Mouse (Mus musculus): ENCODE measurements around the gene Tmem43.

Gene Tmem43

DNA sequence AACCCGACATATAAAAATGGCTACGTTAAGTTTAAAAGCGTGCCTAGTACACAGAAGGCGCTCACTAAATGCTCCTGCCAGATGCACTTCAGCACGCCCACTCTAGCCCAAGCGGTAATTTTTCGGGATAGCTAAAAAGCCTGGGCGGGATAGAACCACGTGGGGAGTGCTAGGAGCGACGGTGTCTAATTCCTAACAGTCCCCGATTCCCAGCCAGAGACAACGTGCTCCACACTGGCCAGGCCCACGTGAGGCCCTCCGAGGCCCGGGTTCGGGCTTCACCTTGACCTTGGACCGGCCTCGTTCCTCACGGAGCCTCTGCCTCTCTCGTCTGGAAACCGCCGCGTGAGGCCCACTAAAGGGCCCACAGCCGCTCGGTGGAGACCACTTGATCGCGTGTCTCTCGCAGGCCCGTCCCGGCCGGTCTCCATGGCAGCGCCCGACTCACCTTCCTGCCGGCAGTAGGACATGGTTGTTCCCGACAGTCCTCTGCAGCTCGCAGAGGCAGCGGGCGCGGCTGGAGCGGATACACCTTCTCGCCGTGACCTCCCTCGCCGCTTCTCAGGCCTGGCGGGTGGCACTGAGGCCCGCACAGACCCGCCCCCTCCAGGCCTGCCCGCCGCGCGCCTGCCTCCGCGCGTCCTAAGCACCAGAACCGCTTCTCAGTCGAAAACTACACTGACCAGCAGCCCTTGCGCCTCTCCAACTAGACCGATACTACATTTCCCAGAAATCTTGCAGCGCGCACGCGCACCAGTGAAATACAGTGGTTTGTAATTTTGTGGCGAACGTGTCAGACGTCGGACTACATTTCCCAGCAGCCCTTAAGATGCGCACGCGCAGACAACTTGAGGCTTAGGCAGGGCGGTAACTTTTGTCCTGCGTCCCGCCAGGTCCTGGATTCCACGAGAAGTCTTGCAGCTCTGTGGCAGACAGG, at the start of gene Tmem43, which contains the start of gene Chchd4:
Gene Tmem43, plus strand, starts transcription at position 836 of the 937 bp plus-strand sequence.
Gene Chchd4, minus strand, starts transcription at position 679 of the 937 bp plus-strand sequence.
- under 1% methylated on average over 74 of the region's 74 CpGs for WGBS

DNA sequence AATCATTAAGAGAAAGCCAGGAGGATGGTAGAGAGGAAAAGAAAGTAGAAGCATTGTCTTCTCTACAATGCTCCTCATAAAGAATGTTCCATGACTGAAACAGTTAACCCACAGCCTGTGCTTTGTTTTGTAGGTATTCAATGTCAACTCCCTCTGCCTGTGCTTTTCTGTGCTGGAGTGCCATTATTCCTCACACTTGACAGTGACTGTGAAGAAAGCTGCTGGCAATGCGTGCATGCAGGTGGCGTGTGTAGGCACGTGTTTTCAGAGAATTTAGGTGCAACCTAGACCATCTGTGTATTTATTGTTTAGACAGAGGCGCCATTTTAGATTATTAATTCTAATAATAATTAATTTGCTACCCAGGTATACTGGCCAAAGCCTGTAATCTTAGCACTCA, 49.4 kb upstream of the Tmem43 start:
- 63% methylated on average over 4 of the region's 4 CpGs for WGBS

DNA sequence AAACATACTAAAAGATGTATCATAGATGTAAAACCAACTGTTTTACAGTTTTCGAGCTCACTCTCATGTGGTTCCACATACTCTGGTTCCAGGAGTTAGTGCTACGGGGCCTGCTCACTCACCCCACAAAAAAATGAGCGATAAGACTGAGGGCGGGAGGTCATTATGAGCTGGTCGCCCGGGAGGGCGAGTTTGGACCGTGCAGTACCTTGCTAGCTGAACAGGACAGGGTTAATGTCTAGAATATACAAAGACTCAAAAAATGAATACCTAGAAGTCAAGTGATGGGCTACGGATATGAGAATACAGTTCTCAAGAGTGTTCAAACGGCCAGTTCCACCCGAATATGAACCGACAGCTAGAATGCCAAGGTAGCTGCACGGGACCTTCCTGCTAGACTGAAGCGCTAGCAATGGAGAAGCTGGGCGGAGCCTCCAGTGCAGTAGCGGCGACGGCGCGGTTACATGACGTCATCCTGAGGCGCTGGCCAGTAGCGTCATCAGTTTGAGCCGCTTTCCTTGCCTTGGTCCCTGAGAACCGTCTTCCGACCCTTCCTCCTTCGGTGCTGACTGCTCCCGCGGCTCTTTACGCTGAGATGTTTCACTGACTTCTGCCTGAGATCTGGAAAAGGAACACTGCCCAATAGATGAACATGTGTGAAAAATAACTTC, 32.9 kb upstream of the Tmem43 start:
- WGBS = 2% methylated on average over 30 of the region's 30 CpGs

DNA sequence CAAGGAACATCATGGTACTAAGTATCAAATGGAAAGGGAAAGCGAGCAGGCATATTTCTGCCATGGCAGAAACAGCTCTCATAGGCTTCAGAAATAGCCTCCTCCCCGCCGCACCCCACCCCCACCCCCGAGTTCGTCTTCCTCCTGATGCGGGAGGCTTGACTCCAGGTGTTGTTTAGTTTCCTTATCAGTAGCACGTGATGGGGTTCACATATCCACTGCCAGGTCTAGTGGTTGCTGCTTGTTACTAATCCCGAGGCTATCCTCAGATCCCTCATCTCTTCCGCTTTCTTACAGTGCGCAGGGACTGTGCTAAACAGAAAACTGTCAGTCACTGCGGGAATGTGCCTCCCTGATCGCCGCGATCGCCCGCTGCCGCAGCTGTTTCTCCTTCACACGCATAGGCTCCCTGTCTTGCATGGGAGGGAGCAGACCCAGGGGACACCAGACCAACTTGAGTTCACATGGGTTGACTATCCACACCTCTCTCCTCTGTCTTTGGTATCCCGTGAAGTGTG, 32.3 kb upstream of the Tmem43 start:
- WGBS = 3% methylated on average over 19 of the region's 19 CpGs

DNA sequence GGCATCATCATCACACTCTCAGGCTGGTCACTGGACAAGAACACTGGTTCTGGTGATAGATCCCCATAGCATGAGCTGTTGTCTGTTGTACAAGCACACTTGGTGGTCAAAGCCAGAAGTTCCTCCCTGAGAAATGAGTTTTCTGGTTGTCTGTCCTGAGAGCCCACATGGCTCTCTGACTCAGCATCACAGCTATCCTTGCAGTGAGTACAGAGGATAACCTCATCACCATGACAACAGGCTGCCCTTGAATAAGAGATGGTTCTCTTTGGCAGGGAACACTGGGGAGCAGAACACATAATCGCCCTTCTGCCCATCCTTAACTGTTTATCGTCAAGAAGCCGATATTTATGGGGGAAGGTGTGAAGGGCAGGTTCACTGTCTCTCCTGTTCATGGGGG, 28.2 kb upstream of the Tmem43 start:
- 75% methylated on average over 3 of the region's 3 CpGs for WGBS

DNA sequence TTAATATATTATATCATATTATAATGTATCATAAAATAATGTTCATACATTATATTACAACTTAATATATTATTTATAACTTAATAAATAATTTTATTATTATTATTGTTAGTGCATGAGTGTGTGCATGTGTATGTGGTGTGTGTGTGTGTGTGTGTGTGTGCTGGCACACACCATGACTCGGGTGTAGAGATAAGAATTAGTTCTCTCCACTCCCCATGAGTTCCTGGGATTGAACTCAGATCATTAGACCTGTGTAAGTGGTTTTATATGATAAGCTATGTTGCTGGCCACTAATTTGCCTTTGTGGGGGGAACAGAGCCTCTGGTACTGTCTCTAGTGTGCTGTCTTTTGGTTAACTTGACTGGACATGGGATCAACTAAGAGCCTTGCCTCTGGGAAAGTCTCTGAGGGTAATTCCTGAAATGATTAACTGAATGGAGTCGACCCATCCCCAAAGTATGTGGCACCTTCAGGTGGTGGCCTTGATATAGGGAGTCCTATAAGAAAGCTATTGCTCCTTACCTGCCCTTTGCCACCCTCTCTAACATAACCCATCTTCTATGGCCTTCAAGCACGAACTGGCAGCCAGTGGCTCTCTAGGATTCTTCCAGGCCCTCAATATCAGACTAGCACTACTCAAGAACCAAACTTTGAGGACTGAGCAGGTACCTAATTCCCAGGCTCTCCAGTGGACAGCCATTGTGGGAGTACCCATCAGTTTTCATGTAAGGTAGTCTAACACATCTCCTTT, 23.9 kb upstream of the Tmem43 start:
- 59% methylated on average over 3 of the region's 3 CpGs for WGBS

DNA sequence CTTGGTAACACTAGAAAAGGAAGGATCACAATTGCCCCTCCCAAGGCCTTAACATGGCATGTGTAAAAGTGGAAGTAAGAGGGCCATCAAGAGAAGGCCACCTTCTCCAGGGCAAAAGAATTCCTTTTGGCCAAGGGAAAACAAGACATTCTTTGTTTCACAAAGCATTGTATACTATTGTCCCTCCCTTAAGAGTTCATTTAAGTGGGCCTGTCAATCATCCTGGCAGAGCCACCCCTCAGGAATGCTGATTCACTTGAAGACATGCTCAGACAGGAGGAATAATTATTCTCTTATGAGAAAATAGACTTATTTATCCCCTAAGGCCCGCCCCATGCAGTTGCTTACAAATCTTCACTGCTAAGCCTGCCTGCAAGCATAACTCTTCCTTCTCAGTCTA, 21.4 kb upstream of the Tmem43 start:
- WGBS = 67% methylated on average over 1 of the region's 1 CpGs

DNA sequence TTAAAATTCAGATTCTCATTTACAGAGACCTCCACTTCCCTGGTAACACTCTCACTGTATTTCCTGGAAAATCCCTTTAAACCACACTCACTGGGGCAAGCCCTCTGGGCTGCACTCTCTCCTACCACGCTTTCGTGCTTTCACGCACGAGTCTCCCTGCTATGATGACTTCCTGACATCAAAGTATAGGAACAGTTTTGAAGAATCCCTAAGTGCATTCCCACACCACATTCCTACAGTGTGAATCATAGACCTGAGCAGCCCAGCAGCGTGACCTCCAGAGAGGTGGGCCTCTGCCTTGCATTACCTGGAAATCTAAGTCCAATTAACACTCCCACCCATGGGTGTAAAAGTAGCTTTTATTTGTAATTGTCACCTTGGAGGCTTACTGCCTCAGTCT, 19.0 kb upstream of the Tmem43 start:
- WGBS = 70% methylated on average over 5 of the region's 5 CpGs

DNA sequence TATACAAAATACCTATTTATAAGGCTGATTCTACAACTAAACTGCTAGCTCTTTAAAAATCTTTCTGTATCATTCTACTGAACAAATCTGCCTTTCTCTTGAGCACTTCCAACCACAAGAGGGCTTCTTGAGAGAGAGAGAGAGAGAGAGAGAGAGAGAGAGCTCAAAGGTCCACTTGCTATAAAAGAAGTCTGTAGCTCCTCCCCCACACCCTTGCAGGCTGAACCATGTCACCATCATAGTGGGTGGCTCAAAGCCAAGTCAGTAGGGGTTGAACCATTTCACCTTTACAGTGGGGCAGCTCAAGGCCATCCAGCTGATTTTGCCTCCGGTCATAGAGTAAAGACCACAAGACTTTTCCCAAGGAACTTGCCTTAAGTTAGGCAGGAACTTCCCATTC, 14.0 kb upstream of the Tmem43 start:
- 88% methylated on average over 1 of the region's 1 CpGs for WGBS

DNA sequence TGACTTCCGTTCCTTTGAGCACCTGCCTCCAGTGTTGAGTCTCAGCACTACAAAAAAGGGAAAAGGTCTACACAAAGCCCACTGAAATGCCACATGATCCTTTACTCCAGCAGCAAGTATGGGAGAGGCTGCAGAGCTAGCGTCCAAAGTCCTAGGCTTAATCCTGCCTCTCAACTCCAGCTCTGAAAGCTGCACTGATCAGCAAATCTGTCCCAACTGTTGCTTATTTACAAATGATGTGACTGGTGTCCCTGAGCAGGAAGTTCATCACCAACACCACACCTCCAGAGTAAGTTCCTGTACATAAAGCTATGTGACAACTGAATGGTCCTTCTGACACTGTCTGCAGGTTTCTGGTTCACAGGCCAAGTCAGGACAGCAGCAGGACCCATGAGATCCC, 7.7 kb upstream of the Tmem43 start:
- WGBS = 79% methylated on average over 2 of the region's 2 CpGs

DNA sequence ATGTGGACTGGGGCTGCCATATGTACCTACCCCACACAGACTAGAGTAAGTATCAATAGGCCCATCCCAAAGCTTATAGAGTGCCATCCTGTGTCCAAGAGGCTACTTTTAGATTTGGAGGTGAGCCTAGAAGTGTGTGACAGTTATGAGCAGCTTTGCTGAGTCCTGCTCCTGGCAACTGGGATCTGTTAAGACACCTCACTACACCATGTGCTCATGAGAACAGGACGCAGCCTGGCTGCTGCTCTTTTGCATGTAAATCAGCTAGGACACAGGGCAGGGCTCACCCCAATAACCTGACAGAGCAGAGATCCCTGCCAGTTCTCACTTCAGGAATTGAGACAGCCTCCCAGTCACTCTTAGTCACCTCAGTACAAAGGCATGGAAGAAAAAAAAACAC, 6.4 kb upstream of the Tmem43 start:
- WGBS = 51% methylated on average over 1 of the region's 1 CpGs

DNA sequence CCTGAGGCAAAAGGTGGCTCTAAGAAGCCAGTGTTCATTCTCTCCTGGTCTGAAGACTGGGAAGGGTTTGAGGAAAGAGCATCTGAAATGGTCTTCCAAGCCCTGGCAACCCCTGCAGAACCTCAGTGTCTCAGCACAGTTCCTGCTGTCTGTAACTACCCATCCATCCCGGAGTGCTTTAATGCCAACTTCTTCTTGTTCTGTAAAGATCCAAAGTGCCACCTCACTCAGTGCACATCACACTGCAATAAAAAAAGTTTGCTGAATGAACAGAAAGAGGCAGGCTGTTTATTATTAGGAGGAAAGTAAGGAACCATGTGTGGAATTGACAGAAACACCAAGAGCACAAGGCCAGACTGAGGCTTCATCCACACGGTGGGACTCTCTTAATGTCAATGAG, 2.8 kb upstream of the Tmem43 start:
- WGBS = 87% methylated on average over 2 of the region's 2 CpGs

DNA sequence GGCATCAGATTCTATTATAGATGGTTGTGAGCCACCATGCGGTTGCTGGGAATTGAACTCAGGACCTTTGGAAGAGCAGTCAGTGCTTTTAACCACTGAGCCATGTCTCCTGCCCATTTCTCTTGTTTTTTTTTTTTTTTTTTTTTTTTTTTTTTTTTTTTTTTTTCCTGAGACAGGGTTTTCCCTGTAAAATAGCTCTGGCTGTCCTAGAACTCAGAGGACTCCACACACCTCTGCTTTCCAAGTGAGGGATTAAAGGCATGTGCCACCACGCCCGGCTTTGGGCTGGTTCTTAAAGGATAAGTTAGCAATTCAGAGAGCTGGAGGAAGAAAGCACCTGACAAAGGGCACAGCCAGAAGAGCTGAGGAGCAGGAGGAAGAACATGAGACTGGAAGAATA, 2.1 kb upstream of the Tmem43 start:
- 94% methylated on average over 3 of the region's 3 CpGs for WGBS

DNA sequence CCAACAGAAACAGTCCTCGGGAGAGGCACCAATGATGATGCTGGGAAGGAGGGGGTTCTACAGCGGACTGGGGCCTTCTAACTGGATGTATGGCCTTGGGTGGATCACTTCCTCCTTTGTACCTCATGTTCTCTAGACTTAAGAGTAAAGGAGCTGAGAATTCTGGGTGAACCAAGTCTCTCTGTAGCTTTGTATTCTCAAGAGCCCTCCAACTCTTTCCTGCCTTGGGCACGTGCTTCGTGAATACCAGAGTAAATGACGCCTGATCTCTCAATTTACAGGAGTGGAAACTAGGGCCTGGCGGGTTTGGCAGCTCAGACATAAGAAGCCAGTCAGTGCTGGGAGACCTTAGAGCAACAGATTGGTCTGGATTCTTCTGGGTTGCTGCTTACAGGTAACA, 1.2 kb upstream of the Tmem43 start:
- WGBS = 42% methylated on average over 6 of the region's 6 CpGs

DNA sequence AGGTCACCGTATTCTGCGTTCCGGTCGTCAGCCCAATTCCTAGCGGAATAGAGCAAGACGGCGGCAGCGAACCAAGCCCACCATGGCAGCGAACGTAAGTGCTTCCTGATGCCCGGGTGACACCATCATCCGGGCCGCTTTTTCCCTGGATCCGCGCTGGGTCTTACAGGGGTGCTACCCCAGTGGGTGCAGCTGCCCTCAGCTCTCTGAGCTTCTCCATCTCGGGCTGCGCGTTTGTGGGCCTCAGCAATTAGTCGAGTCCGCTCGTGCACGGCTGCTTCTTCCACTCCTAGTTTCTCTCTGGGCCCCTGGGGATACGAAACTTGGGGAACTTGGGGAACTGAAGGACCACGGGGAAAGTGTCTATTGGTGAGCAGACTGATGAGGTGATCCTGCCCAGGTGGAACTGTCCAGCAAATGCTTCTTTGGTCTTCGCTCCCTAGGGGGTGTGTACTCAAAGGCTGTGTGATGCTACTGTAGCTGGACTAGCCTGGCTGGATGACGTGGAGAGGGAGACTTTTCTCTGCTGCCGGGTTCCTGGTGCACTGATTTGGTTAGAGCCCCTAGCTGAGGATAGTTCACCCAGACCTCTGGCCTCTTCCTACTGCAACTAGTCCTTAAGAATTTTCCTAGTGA, 420 bp downstream of the Tmem43 start:
- WGBS = under 1% methylated on average over 27 of the region's 27 CpGs

DNA sequence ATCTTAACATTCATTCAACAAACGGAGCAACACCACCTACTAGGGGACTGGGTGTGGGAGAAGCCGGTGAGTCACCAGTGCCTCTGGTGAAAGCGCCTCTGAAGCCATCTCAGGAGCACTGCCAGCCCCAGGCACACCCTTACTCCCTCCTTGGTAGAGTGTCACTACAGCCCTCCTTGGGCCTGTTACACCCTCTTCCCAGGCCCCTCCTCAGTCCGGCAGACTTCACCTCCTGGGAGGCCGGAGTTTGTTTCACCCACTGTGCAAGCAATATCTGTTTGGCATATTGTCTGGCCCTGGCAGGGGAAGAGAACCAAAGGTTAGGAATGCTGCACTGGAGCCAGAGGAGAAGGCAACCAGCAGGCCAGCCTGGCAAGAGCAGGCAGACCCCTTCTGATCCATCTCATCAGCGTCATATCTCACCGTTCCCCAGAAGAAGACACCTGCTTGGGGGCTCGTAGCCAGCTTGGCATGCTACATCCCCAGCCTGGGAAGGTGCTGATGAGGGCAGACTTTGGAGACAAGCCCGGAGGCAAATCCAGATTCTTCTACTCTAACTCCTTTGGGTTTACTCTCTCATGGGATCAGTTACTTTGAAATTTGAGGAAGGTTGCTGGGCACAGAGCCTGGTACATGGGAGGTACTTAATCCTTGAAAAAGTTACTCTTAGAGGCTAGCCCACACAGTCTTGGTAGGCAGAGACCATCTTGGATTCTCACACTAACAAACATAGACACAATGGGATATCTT, 1.1 kb downstream of the Tmem43 start:
- WGBS = 32% methylated on average over 9 of the region's 9 CpGs

DNA sequence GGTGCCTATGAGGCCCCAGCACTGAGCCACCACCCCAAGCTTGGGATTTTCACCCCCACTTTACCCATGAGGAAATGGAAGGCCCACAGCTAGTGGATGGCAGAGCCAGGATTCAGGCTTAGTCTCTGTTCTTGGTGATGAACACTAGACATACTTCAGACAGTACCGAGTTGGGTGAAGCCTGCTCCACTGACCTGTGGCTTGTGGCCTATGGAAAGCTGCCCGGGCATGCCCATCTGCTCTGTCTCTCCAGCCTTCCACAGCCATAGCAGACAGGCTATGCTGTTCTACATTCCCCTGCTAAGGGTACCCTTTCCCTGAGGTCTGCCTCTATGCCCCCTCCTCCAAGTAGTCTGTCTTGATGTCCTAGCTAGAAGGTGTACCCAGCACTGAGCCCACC, 3.0 kb downstream of the Tmem43 start:
- WGBS = 95% methylated on average over 2 of the region's 2 CpGs

DNA sequence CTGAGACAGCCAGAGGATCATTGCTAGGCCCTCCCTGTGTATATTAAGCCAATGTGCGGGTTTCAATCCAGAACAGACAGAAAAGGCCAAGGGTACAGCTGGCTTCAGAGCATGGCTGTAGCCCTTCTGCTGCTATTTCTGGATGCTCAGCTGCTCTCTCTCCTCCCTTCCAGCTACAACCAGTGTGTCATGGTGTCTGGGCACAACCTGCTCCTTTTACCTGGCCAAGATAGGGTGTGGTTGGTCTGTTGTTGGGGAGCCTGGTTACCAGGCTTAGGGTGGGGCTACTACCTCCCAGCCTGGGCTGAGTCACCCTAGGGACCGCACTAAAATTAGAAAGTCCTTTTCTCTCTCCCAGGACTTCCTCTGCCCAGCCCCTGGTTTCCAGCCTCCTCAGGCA, 9.9 kb downstream of the Tmem43 start:
- 73% methylated on average over 2 of the region's 2 CpGs for WGBS

DNA sequence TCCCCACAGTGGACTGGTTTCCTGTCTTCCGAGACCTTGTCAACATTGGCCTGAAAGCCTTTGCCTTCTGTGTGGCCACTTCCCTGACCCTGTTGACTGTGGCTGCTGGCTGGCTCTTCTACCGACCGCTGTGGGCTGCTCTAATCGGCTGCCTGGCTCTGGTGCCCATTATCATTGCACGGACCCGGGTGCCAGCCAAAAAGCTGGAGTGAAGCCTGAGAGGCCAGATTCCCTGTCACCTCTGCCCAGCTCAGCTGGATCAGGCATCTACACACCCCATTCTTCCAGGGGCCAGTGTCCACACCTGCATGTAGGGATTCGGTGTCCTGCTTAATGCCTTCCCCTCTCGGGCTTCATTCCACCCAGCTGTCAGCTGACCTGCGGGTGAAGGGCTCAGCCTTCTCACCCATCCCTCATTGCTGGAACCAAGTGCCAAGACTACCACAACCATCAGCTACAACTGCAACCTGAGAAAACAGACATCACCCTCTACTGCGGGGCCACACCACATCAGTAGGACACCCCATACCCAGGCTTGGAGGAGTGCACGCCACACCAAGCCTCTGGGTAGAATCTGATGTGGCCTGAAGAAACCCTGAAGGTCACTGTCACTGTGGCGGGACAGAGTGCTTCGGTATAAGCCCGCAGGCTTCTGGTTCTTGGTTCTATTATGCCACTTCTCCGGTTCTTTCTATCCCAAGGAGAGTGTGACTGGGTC, 13.4 kb downstream of the Tmem43 start:
- WGBS = 90% methylated on average over 15 of the region's 15 CpGs
